Mouse (Mus musculus): ENCODE data around the gene Nkg7.

Nkg7 gene

DNA sequence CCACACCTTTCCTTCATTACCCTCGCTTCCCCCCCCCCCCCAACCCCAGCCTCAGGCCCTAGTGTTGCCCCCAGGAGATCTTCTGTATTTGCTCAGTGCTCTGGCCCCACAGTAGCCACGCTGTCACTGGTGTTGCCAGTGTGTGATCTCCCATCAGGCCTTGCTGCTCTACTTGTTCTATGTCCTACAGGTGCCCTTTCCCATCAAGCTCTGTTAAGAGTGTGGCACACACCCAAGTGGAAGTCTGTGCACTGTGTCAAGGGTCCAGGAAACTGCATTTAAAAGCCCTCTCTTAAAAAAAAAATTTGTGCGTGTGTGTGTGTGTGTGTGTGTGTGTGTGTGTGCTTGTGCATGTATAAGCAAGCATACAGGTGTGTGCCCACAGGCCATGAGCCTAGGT, 11.4 kb downstream of the Nkg7 start:
- peak; percentile 45 for DNase-seq

DNA sequence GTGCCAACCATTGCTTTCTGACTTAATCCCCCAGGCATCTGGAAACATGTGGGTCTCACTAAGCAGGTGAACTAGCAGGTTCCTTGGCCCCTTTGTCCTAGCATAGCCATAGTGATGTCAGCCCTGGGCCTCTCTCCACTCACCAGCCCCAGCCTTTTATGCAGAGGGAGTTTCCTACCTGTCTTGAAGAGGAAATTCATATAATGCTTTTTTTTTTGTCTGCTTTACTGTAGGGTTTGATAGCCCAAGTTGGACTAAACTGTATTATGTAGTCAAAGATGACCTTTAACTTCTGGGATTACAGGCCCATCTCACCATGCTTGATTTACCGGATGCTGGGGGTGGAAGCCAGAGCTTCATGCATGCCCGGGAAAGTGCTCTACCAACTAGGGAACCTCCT, 12.9 kb downstream of the Nkg7 start:
- no peak for DNase-seq

DNA sequence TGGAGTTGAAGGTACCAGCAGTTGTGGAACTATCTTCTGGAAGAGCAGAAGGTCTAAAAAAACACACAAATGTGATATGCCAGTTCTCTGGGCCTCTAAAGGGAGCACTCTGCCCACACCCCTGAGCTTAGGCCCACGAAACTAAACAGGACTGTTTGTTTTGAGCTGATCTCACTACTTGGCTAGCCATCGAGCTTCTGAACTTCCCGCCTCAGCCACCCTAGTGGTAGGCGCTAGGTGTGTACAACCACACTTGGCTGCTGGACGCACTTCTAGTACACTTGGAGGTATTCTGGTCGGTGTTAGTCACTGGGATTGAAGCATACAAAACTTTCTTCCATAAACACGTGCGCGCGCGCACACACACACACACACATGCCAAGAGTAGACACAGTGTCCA, 14.9 kb downstream of the Nkg7 start:
- peak; percentile 31 for DNase-seq

DNA sequence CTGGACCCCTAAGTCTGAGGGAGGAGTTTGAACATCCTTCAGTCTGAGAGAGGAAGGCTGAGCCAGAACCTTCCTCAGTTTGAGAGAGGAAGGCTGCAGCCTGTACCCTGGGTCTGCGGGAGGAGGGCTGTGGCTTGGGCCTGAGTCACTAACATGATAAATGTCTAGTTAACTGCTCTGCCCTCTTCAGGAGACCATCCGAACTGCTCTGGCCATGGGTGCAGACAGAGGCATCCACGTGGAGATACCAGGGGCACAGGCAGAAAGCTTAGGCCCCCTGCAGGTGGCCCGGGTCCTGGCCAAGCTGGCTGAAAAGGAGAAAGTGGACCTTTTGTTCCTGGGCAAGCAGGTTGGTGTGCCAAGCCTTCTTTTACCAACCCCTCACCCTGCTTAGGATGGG, 15.7 kb downstream of the Nkg7 start:
- peak; percentile 42 for DNase-seq

DNA sequence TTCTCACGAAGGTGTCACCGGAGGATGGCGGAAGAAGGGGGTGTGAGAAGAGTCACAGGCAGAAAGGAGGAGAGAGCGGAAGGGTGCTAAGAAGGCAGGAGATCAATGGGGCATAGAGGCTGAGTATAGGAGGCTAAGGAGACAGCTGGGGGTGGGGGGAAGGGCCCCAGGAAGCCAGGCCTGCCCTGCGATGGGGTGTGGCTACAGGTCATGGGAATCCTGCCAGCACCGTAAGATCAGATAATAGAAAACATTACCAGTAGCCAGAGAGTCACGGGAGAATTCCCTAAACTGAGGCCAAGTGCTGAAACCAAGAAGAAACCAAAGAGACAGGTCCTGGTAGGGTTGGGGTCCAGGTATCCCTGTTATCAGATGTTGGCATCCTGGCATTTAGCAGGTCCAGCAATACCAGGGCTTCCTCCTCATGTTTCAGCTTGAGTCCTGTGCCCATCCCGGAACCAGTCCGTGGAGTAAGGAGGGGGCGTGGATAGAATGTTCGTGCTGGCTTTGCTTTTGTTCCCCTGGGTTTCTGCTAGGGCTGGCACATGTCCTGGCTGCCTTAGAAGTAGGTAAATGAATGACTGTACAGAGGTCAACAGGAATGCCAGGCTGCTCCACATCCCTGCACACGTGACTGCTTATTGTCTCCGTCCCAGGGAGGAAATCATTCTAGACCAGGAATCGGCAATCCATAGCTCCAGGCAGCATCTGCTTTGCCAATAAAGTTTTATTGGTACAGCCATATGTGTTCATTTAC, 16.9 kb downstream of the Nkg7 start:
- peak; percentile 57 for DNase-seq

DNA sequence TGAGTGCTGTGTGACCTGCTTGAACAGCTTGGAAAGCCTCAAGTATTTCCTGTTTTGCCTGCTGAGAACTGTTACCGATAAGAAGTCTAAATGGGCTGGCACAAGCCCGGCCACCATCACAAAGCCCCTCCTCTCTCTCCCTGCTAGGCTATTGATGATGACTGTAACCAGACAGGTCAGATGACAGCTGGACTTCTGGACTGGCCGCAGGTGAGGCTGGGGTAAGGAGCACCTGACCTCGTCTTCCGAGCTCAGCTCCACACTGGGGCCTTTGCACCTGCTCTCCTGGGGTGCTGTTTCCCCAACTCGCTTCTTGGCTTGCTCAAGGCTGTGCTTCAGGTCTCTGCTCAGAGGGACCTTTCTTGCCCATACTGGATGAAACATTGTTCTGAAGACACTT, 17.5 kb downstream of the Nkg7 start:
- peak; percentile 44 for DNase-seq

DNA sequence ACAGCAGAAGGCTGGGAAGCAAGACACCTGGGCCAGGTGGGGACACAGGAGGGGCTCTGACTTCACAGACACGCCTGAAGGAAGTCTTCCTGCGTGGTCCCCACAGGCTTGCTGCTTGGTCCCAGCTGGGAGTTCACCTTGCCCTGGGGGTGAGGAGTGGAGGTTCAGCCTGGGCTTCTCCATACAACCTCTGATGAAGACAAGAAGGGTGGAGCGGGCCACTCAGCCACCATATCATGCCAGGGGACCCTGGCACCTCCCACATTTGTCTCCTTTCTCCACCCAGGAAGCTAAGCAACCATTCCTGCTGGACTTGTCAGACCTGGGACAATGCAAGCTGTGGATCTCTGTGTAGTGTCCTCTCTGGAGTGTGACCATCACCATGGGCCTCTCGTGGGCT, 26.0 kb downstream of the Nkg7 start, which contains the start of gene Vsig10l:
Vsig10l (plus strand) TSS at position 301 of the 400 bp plus-strand sequence.
- no peak for DNase-seq

DNA sequence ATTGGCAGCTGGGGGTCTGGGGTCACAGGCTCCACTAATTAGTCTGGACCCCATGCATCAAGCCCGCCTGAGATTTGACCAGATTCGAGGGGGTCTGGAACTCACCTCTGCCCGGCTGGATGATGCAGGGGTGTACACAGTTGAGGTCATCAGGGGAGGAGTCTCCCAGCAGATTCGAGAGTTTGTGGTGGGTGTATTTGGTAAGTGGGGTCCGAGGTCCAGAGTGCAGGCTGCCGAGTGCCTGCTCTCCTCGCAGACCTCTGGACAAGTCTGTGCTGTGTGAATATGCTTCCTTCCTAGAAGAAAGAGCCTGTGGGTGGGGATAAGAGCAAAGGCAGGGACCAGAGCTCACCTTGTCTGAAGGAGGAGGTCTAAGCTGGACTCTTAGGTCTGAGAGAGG, 27.1 kb downstream of the Nkg7 start:
- DNase-seq = no peak

DNA sequence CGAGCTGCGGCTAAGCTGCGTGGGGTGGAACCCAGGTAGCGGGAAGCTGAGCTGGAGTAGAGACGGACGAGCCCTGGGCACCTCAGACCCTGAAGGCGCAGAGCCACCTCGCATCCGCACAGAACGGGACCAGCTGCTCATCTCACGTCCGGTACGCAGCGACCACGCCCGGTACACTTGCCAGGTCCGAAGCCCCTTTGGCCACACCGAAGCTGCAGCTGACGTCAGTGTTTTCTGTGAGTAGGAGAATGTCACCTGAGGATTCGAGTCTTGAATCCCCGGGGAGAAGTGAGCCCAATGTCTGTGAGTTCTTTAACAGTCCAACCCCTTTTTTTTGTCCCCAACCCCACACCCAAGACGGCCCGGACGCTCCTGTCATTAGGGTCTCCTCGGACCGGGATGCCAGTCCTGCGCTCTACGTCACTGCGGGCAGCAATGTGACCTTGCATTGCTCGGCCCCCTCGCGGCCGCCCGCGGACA, 28.0 kb downstream of the Nkg7 start:
- peak; percentile 68 for DNase-seq

DNA sequence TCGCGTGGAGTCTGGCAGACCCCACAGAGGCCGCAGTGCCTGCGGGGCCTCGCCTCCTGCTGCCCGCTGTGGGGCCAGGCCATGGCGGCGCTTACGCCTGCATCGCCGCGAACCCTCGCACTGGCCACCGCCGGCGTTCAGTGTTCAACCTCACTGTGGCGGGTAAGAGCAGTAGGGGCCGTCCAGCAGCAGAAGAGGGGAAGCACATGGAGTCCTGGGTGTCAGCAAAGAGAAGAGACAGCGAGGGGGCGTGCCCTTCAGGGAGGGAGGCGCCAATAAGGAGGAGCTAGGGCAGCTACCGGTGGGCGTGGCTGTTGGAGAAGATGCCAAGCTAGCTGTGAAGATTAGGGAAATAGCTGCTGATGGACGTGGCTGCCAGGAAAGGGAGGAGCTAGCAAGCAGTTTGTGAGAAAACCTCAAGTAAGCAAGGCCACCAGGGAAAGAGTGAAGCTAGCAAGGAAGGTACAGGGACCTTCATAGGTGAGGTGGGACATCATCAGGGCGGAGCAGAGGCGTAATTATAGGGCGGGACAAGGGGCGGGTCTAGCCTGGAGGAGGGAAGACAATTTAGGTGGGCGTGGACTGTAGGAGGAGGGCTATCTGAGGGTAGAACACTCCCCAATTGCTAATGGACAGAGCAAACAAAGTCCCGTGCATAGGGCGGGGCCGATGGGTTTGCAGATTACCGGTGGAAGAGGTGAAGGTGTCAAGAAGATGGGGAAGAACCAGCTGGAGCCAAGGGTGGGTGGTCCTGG, 28.6 kb downstream of the Nkg7 start:
- DNase-seq = peak; percentile 97

DNA sequence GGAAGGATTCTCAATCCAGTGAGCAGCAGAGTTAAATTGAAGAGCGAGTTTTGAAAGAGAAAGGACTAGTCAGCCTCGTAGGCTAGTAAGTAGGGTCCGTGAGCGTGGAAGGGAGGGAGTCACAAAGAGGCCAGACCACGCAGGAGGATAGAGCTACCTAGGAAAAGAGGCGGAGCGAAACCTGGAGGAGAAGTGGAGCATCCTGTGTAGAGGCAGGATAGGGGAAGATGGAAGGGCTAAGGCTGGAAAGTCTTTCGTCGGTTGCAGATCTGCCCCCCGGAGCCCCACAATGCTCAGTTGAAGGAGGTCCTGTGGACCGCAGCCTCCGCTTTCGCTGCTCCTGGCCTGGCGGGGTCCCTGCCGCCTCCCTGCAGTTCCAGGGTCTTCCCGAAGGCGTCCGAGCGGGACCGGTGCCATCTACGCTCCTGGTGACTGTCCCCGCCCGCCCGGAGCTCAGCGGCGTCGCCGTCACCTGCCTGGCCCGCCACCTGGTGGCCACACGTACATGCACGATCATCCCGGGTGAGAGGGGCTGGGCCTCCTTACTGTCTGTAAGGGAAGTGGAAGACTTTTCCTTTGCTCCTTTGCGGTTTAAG, 29.3 kb downstream of the Nkg7 start:
- peak; percentile 91 for DNase-seq

DNA sequence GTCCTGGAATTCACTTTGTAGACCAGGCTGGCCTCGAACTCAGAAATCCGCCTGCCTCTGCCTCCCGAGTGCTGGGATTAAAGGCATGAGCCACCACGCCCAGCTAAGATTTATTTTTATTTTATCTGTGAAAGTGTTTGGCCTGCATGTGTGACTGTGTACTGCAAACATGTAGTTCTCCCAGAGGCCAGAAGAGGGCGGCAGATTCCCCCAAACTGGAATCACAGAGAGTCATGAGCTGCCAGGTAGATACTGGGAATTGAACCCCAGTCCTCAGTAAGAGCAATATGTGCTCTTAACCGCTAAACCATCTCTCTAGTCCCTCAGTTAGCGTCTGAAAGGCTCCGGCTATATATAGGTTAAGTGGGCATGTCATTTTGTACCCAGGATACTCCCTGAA, 33.5 kb downstream of the Nkg7 start:
- DNase-seq = peak; percentile 49

DNA sequence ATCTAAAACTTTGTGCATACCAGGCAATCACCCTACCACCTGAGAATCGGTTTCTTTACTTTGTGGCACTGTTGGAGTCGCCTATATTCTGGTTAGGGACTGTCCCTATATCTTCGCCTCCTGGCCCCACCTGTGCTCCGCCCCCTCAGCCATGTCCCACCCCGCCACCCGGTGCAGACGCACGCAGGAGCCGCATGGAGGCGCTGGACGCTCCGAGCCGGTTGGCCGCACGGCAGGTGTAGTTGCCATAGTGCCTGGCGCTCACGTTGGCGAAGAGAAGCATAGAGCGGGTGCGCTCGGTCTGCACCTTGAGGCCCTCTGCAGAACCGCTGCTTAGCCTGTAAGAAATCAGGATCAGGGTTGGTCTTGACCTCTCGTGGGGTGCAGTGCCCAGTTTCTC, 38.8 kb downstream of the Nkg7 start:
- peak; percentile 16 for DNase-seq

DNA sequence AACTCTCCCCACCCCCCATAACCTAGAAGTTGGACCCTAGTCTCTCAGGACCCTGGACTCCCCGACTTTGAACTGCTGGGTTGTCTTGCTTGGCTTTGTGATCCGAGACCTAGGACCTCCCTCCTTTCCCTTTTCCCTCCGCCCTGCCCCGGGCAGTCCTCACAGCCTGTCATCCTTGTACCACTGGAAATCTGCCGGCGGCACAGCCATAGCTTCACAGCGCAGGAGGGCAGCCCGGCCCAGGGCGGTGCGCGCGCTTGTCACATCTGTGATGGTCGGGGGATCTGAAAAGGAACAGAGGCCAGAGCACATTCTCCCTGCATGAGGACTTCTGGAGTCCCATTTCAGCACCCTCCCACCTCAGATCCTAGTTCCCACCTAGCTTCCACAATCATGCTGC, 39.5 kb downstream of the Nkg7 start:
- DNase-seq = no peak

DNA sequence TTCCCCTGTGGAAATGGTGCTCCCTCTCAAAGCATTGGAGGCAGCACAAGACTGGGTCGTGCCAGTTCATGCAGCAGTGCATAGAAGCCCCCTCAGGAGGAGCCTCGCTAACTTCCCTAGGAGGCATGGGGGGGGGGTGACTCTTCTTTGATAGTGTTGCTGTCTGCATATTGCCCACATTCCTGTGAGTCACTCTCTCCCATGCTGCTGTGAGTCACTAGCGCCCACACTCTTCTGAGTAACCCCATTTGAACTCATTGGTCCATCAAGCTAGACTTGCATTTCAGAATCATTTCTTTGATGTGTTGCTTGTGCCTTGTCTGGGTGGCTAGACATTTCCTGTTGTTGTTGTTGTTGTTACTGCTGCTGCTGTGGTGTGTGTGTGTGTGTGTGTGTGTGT, 44.3 kb downstream of the Nkg7 start:
- DNase-seq = peak; percentile 47

DNA sequence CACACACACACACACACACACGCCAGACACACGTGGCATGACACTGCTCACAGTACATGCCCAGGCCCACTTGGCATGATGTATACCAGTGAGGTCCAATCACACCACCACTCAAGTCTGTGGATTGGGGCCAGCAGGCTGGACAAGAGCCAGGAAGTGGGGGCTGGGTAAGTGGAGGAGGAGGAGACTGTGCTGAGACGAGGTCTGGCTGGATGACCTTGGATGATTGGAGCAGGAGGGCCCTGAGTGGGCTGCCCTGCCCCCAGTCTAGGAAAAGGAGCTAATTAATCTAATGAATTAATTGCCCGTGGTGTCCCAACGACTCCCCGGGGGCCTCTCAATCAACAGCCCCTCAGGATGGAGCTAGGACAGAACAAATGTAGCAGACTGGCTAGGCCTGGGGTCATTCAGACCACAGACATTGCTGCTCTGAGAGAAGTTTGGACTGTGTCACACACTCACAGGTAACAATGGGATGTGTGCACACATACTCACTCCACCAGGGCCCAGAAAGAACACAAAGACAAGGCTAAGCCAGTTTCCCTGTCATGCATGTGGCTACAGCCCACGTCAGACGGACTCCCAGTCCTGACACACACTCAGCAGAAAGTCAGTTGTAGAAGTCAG, 45.3 kb downstream of the Nkg7 start:
- no peak for DNase-seq

DNA sequence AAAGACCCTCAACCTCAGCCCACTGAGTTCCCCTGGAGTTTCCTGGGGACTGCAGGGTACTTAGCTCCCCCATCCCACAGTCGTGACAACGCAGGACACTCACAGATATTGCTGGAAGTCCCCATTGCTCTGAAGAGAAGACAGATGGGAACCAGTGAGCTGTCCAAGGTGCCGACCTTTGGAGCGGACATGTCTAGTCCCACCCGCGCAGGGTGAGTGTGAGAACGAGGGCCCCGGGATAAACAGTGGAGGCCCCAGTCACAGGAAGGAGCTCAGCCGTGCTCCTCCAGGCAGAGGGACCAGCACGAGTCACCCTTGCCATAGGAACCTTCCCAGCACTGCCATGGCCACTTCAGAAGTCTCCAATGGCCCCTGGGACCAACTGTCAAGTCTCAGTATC, 46.4 kb downstream of the Nkg7 start:
- DNase-seq = no peak
